15 mouse cellular contexts compared by ENCODE assay signal in genomic region chr7:79390141-79390708, GRCm38 (mm10). TPM values are rescaled to one million over a fixed set of nuclear protein-coding genes. Genes with fewer than 3 reads are reported as not detected.
"Had no signal": no experiment of that assay in that cellular context is flagged by ENCODE, and none has a peak within 500 bp of the region (broad histone marks: within the 10 kb centered on the region; RNA-seq: fewer than 3 reads in every experiment).

No protein-coding gene starts in this region.

- H3K27ac ChIP-seq: intestine, embryonic 15.5 days; layer of hippocampus, adult 2 months; liver, embryonic 13.5 days; midbrain, embryonic 13.5 days; neural tube, embryonic 15.5 days had no signal

- H3K4me2 ChIP-seq: intestine, embryonic 15.5 days; liver, embryonic 13.5 days; midbrain, embryonic 13.5 days; neural tube, embryonic 15.5 days had no signal

- ATAC-seq: intestine, embryonic 15.5 days; liver, postnatal 0 days; midbrain, embryonic 13.5 days had no signal

- H3K27me3 ChIP-seq: intestine, embryonic 15.5 days; liver, embryonic 13.5 days; midbrain, embryonic 13.5 days; neural tube, embryonic 15.5 days had no signal

- DNase-seq: kidney, adult 18-20 months; kidney, postnatal 10 days; kidney, postnatal 4 days; liver; liver, embryonic 13.5 days; liver, postnatal 0 days; right cerebral cortex, adult 18-20 months; right cerebral cortex, postnatal 25 days; thymus, postnatal 36 days had no signal

- H3K9me3 ChIP-seq: intestine, embryonic 15.5 days; liver, embryonic 13.5 days; midbrain, embryonic 13.5 days; neural tube, embryonic 15.5 days had no signal

- H3K9ac ChIP-seq: intestine, embryonic 15.5 days; liver, embryonic 13.5 days; liver, postnatal 0 days; midbrain, embryonic 13.5 days; neural tube, embryonic 15.5 days had no signal

- H3K36me3 ChIP-seq: intestine, embryonic 15.5 days; liver, embryonic 13.5 days; midbrain, embryonic 13.5 days; neural tube, embryonic 15.5 days had no signal

- H3K4me3 ChIP-seq: intestine, embryonic 15.5 days; layer of hippocampus, adult 2 months; liver, embryonic 13.5 days; midbrain, embryonic 13.5 days; neural tube, embryonic 15.5 days had no signal

RNA-seq across cellular contexts. Expression of gene Rlbp1, which starts 3.4 kb away (rescaled TPM):
- polyA plus RNA-seq: myocyte; small intestine, adult 2 months had no signal
